Mouse (Mus musculus) cerebellum, postnatal 36 days (tissue): Measurements from ENCODE around the gene Zfp575.

Experiments
- DNase-seq, 2 experiments: peaks; one replicate each; pipeline ENCODE4 v3.0.0; 2021 to 2022; ENCODE audit warnings: mixed read lengths in 2 of 2

Gene Zfp575

GRCm38 (mm10) chr7:24600941-24601597 is 13.6 kb upstream of the Zfp575 start:
- DNase-seq: peak; percentile 96

- no peak for DNase-seq
These were observed 12.0 kb upstream of the Zfp575 start for GRCm38 (mm10) chr7:24599211-24600067.

DNA sequence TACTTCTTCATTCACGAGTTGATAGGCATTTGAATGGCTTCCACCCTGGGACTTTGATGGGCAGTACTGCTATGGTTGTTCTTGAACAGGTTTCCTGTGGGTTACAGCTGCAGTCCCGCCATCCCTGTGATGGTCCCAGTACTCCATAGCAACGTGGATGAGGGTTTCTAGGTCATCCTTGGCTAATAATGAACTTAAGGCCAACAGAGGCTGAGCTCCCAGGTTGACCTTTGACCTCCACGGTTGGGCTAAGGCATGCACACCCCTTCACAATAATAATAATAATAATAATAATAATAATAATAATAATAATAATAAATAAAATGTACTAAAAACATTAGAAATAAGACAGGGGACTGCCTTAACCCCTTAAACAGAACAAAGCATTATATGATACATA is 10.7 kb upstream of the Zfp575 start:
- no peak for DNase-seq

DNA sequence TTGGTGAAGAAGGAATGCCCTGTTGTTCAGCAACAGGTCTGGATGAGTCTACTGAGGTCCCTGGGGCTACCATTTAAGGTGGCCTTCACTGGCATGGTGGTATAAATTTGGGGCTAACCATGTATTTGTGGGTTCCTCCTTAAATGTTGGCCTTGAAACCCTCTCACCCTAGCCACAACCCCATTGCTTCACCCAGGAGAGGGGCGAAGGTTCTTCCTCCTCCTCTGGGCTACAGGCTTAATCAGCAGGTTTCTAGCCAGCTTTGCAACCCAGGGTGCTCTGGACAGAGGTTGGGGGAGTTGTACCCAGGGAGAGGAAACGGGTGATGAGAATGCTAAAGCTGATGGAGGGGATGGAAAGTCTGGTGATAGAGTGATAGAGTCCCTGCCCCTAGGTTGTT is 8.0 kb upstream of the Zfp575 start:
- no peak for DNase-seq

DNA sequence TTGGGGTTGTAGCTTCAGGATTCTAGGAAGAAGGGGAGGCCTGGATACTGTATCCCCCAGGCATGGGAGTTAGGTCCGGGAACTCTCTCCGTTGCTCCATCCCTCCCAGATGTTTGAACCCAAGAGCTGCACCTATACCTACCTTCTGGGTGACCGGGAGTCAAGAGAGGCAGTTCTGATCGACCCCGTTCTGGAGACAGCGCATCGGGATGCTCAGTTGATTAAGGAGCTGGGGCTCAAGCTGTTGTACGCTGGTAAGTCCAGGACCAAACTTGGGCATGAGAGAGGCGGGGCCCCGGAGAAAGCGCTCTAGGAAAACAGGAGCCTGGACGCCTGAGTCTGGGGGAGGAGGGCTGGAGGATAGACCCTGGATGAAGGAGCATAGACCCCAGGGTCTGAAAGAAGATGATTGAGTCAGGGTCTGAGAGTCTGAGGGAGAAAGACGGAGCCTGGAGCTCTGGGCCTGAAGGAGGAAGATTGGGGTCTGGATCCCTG is 6.9 kb upstream of the Zfp575 start:
- DNase-seq: no peak

- DNase-seq: peak; percentile 67 to 80
These were observed 6.3 kb upstream of the Zfp575 start for GRCm38 (mm10) chr7:24593621-24594308.

DNA sequence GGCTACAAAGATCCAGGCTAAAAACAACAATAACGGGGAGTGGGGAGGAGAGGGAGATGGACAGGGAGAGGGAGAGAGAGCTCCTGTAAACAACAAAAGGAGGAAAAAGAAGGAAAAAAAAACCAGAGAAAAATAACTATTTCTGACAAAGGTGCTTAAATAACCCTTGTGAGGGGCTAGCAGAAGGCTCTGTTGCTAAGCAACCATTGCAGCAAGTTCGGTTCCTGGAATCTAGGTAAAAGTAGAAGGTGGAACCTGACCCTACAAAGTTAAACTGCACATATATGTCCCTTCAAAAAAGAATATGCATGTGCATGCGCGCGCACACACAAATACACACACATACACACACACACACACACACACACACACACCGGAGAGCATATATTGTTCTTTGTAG is 5.3 kb upstream of the Zfp575 start:
- no peak for DNase-seq

DNA sequence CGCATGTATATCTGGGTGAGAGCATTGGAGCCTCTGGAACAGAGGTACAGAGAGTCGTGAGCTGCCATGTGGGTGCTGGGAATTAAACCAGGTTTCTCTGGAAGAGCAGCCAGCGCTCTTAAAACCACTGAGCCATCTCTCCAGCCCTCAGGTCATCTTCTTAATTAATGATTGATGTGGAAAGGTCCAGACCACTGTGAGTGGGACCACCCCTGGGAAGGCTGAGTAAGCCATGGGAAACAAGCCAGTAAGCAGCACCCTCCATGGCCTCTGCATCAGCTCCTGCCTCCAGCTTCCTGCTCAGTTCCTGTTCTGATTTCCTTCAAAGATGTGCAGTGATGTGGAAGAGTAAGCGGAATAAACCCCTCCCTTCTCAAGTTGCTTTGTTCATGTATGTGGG is 4.7 kb upstream of the Zfp575 start:
- no peak for DNase-seq

DNA sequence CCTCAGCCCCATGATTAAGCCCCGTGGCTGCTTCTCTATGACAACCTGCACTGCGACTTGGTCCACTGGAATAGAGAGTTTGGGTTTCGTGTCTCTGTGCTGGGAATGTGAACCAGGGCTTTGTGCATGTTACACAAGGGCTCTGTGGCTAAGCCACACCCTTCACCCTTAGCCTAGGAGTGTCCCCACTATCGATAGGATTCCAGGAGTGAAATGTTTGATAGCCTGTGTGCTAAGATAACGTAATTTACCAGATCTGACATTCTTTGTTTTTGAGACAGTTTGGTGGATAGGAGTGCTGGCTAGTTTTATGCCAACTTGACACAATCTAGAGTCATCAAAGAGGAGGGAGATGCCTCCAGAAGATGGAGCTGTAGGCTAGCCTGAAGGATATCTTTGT is 4.3 kb upstream of the Zfp575 start:
- DNase-seq: no peak

GRCm38 (mm10) chr7:24588336-24588735 is 895 bp upstream of the Zfp575 start:
- no peak for DNase-seq

DNA sequence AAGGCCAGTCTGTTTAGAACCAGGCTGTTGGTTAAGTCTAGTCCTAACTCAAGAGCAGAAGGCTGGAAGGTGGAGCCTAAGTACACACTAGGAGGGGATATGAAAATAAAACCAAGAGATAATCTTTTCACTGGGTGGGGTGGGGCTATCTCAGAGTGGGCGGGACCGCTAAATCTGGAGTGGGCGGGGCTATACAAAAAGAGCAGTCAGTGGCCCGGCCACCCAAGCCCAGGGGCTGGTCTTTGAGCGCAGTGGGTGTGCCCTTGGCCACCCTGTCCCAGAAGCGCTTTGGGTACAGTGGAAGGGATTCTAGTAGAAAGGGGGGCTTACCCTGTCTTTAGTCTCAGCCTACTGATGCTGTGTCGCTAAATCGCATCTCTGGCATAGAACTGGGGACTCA is 613 bp downstream of the Zfp575 start:
- DNase-seq: no peak

- no peak for DNase-seq
These were observed 1.4 kb downstream of the Zfp575 start for GRCm38 (mm10) chr7:24585995-24586394.

- no peak for DNase-seq
These were observed 2.6 kb downstream of the Zfp575 start for GRCm38 (mm10) chr7:24584876-24585275.

- DNase-seq: no peak
These were observed 9.6 kb downstream of the Zfp575 start for GRCm38 (mm10) chr7:24577811-24578210.

DNA sequence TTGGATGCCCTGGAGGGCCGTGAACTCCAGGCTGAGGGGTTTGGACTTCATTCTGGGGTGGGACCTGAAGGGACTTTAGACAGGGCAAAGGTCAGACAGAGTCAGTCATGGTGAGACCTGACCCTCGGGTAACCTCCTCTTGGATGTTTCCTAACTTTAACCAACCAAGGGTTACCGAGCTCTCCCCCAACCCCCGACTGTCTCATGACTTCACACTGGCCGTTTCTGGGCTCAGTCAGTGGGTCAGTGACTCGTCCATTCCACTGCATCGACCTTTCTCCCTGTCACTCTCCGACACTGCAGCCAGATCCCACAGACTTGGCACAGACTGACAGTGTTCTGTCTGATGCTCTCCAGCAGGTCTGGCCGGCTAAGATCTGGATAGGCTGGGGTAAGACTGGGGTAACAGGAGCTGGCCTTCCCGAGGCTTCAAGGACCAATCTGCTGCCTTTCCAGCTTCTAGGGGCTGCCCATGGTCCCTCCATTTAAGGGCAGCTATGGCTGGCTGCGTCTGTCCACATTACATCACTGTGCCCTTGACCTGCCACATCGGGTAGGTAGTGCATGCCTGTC is 13.1 kb downstream of the Zfp575 start:
- DNase-seq: no peak

DNA sequence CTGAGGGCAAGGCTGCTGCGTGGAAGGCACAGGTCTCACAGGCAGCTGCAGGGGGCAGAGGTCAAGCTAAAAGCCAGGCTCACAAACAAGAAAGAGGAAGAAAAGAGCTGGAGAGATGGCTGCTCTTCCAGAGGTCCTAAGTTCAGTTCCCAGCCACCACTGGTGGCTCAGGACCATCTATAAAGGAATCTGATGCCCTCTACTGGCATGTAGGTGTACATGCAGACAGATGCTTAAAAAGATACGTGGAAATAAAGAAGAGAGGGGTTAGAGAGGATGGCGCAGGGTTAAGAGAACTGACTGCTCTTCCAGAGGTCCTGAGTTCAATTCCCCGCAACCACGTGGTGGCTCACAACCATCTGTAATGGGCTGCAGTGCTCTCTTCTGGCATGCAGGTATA is 15.0 kb downstream of the Zfp575 start:
- DNase-seq: no peak

DNA sequence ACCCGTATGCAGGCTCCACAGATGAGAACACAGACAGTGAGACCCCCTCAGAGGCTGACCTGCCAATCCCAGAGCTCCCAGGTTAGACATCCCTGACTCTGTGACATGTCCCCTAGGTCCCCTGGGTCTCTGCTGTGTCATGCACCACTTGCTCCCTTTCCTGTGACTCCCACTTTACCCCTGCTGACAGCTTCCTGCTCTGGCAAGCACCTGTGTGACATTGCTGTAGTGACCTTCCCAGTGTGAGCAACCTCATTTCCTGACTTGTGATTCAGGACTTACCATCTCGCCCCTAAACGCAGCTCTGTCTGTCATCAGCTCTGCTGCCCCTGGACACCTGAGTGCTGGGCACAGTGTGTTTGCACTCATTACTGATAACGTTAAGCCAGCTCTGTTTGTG is 16.4 kb downstream of the Zfp575 start:
- no peak for DNase-seq

DNA sequence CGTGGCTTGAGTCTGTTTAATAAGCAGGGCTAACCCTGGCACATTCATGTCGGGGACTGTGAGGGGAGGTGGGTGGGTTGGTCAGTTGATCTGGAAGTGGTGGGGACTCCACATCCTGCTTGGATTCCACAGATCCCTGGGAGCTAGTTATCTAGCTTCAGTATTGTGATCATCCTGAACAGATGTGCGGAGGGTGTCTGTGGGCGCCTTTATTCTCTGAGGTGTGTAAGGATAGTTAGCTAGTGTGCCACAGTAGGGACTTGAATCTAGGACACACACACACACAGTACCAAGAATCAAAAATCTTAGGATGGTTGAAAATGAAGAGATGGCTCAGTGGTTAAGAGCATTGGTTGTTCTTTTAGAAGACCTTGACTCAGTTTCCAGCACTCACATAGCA is 18.9 kb downstream of the Zfp575 start:
- DNase-seq: no peak

DNA sequence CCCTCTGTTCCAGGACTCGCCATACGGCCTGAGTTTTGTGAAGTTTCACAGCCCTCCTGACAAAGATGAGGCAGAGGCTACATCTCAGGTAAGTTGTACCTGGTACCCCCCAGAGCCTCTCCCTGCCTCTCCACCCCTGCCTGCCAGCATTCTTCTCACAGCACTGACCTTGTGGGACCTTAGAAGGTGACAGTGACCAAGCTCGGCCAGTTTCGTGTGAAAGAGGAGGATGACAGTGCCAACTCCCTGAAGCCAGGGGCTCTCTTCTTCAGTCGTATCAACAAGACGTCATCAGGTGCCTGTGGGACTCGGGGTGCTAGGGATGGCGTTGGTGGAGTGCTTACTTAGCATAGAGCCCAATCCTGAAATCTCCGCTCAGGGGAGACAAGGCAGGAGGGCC is 21.2 kb downstream of the Zfp575 start:
- DNase-seq: no peak

GRCm38 (mm10) chr7:24565627-24566026 is 21.8 kb downstream of the Zfp575 start:
- no peak for DNase-seq

- DNase-seq: peak; percentile 82
These were observed 22.7 kb downstream of the Zfp575 start for GRCm38 (mm10) chr7:24564607-24565265.

DNA sequence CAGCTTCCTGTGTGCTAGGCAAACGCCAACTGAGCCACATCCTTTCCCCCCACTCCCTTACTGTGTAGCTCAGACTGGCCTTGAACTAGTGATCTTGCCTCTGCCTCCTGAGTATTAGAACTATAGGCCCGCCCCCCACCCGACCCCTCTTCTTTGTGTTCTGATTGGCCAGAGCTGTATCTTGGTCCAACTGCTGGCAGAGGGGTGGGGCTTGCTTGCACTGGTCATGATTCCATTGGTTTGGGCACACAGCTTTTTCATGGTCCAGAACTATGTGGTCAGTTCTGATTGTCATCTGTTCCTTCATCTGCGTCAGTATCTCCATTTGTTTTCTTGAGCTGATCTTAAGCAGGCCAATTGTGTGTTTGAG is 23.6 kb downstream of the Zfp575 start:
- DNase-seq: no peak
